In genomic region chr12:52435795-52436211, GRCm38 (mm10) we compare ENCODE assay signal across 11 mouse cellular contexts.
DNase-seq lines count a peak whose midpoint lies in the region; ATAC-seq lines count a peak whose summit lies in the region.
"Had no signal": no experiment of that assay in that cellular context is flagged by ENCODE, and none has a peak within 500 bp of the region (broad histone marks: within the 10 kb centered on the region; RNA-seq: fewer than 3 reads in every experiment).

No protein-coding gene starts in this region.

- H3K9ac ChIP-seq in embryonic facial prominence, embryonic 14.5 days (ENCODE audit: low read depth, low read length): no peak overlapping the region
- H3K9ac ChIP-seq in hindbrain, embryonic 15.5 days: no peak overlapping the region
- H3K9ac ChIP-seq in neural tube, embryonic 15.5 days (replicated peaks): no peak overlapping the region
- H3K9ac ChIP-seq: liver, embryonic 13.5 days had no signal

- H3K27me3 ChIP-seq in embryonic facial prominence, embryonic 14.5 days (replicated peaks; ENCODE audit: control insufficient read depth, insufficient read depth, low read length): no peaks in the 10 kb centered on the region
- H3K27me3 ChIP-seq in hindbrain, embryonic 15.5 days: no peaks in the 10 kb centered on the region
- no peaks in the 10 kb centered on the region; the same call in 1 of the 2 replicates for H3K27me3 ChIP-seq in neural tube, embryonic 15.5 days (replicated peaks)
- H3K27me3 ChIP-seq: liver, embryonic 13.5 days had no signal

- ATAC-seq in embryonic facial prominence, embryonic 14.5 days (ENCODE audit: low read depth): peak; percentile 44; the same call in 1 of the 2 replicates
- ATAC-seq in hindbrain, embryonic 15.5 days (ENCODE audit: low FRiP score, low read depth): peak; percentile 73; the same call in 1 of the 2 replicates
- peak; percentile 80 for ATAC-seq in neural tube, embryonic 15.5 days (ENCODE audit: low FRiP score)
- ATAC-seq: intestine, postnatal 0 days had no signal

- 49% methylated on average over 16 of the region's 16 CpGs for WGBS in embryonic facial prominence, embryonic 14.5 days
- WGBS in hindbrain, embryonic 15.5 days: 15% methylated on average over 16 of the region's 16 CpGs
- WGBS in neural tube, embryonic 15.5 days: 42% methylated on average over 14 of the region's 16 CpGs

- no peaks in the 10 kb centered on the region for H3K36me3 ChIP-seq in embryonic facial prominence, embryonic 14.5 days (ENCODE audit: control insufficient read depth, insufficient read depth, low read length)
- H3K36me3 ChIP-seq in hindbrain, embryonic 15.5 days: no peaks in the 10 kb centered on the region
- H3K36me3 ChIP-seq in neural tube, embryonic 15.5 days: no peaks in the 10 kb centered on the region
- H3K36me3 ChIP-seq: liver, embryonic 13.5 days had no signal

- no peaks in the 10 kb centered on the region for H3K9me3 ChIP-seq in embryonic facial prominence, embryonic 14.5 days (ENCODE audit: control insufficient read depth, low read length)
- H3K9me3 ChIP-seq in hindbrain, embryonic 15.5 days: no peaks in the 10 kb centered on the region
- no peaks in the 10 kb centered on the region for H3K9me3 ChIP-seq in neural tube, embryonic 15.5 days (replicated peaks)
- H3K9me3 ChIP-seq: liver, embryonic 13.5 days had no signal

- no peak overlapping the region for H3K4me2 ChIP-seq in embryonic facial prominence, embryonic 14.5 days (ENCODE audit: low read depth, low read length)
- peak overlapping the region; percentile 44 for H3K4me2 ChIP-seq in hindbrain, embryonic 15.5 days
- H3K4me2 ChIP-seq in neural tube, embryonic 15.5 days: peak overlapping the region; percentile 42
- H3K4me2 ChIP-seq: liver, embryonic 13.5 days had no signal

- no peak overlapping the region for H3K27ac ChIP-seq in embryonic facial prominence, embryonic 14.5 days (replicated peaks; ENCODE audit: low read depth, low read length)
- peak overlapping the region; percentile 51; the same call in 1 of the 2 replicates for H3K27ac ChIP-seq in hindbrain, embryonic 15.5 days (replicated peaks)
- no peak overlapping the region for H3K27ac ChIP-seq in neural tube, embryonic 15.5 days (replicated peaks)
- H3K27ac ChIP-seq: liver, embryonic 13.5 days had no signal

- no peaks in the 10 kb centered on the region for H3K4me1 ChIP-seq in embryonic facial prominence, embryonic 14.5 days (ENCODE audit: control insufficient read depth, insufficient read depth, low read length)
- H3K4me1 ChIP-seq in hindbrain, embryonic 15.5 days (replicated peaks): peaks cover 13% of the 10 kb centered on the region
- peaks cover 15% of the 10 kb centered on the region for H3K4me1 ChIP-seq in neural tube, embryonic 15.5 days
- H3K4me1 ChIP-seq: liver, embryonic 13.5 days had no signal

- no peak overlapping the region for H3K4me3 ChIP-seq in embryonic facial prominence, embryonic 14.5 days (ENCODE audit: low read depth, low read length)
- no peak overlapping the region for H3K4me3 ChIP-seq in hindbrain, embryonic 15.5 days
- 0 out of 2 replicates have a peak overlapping the region, but pooled peaks have one; percentile 2 for H3K4me3 ChIP-seq in neural tube, embryonic 15.5 days (replicated peaks)
- H3K4me3 ChIP-seq: liver, embryonic 13.5 days had no signal

- peak; percentile 33 for DNase-seq in kidney, postnatal 10 days
- DNase-seq in kidney, adult 8-10 months: no peak
- peak; percentile 44 for DNase-seq in embryonic facial prominence, embryonic 14.5 days (ENCODE audit: low spot score)
- DNase-seq in right cerebral cortex, postnatal 36 days (ENCODE audit: low spot score in 2 of 2): no peak
- DNase-seq in lung, postnatal 25 days (ENCODE audit: low spot score): no peak
- no peak for DNase-seq in layer of hippocampus, adult 9-11 months
- DNase-seq: liver, embryonic 13.5 days; thymus, postnatal 36 days had no signal

Comparison
In these comparisons a context has a peak if more than half of its experiments do, and no peak if none do; other contexts are left out.
1. DNase-seq: peak in kidney, postnatal 10 days (single experiment) and embryonic facial prominence, embryonic 14.5 days (single experiment); none in kidney, adult 8-10 months (0 of 2), right cerebral cortex, postnatal 36 days (0 of 2), lung, postnatal 25 days (single experiment) and layer of hippocampus, adult 9-11 months (single experiment).
2. Peak in every context shown above with its lines, with median percentiles within 50 percentile points of each other: ATAC-seq.